Mouse (Mus musculus): ENCODE data around the gene Plod2. TPM values are rescaled to one million over a fixed set of nuclear protein-coding genes. Genes with fewer than 3 reads are reported as not detected.

The Plod2 gene
- total and polyA plus RNA-seq, 2 experiments from 2014 or later: 6.3 to 13.4 TPM

DNA sequence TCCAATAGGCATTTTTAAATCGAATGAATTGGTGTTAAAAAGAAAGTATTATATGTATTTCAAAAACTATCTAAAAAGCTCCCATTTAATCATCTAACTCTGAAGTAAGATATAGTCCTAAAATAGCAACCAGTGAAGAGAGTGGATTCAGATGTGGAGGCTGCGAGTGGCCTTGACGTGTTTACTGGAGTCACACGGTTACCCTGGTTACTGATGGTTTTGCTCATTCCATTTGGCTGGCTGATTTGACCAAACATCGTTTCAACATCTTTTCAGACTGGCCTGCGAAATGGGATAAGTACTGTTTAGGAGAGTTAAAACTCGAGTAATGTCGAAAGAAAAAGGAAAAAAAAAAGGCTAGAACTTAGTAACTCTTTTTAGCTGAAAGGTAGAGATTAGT, 71.2 kb downstream of the Plod2 start:
- no peak overlapping the region for H3K27ac ChIP-seq (ENCODE audit: low read depth, low read length)
- H3K27me3 ChIP-seq (ENCODE audit: insufficient read depth, low read length): no peaks in the 10 kb centered on the region
- ATAC-seq (ENCODE audit: low FRiP score): no peak
- H3K36me3 ChIP-seq (ENCODE audit: insufficient read depth, low read length): no peaks in the 10 kb centered on the region
- no peak overlapping the region for H3K4me2 ChIP-seq (ENCODE audit: low read depth, low read length, poor library complexity, severe bottlenecking)
- no peaks in the 10 kb centered on the region for H3K4me1 ChIP-seq (ENCODE audit: insufficient read depth, low read length)
- 74% methylated on average over 8 of the region's 8 CpGs for WGBS
- TF ChIP-seq CTCF (IDR thresholded peaks at IDR 0.05): no peak
- H3K9ac ChIP-seq (replicated peaks; ENCODE audit: low read length, poor library complexity, severe bottlenecking): no peak overlapping the region
- H3K9me3 ChIP-seq (ENCODE audit: low read length): no peaks in the 10 kb centered on the region
- no peak overlapping the region for H3K4me3 ChIP-seq (ENCODE audit: low read depth, low read length)
- peak; percentile 40 for DNase-seq (ENCODE audit: low spot score)

DNA sequence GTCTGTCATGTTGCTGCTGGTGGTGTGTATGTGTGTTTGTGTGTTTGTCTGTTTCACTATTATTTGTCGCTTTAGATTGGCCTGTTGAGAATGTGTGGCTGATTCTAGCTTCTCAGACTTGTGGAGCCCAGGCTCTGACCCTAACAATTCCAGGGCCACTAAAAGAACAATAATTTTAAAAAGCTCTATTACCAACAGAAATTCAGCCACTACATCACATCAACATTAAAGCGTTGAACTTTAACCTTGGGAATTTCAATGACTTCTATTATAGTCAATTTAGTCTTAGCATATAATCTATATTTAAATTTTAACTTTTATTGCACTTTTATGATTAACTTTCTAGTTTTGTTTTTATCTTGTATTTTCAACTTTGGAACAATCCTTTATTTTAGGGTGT, 74.4 kb downstream of the Plod2 start:
- DNase-seq (ENCODE audit: low spot score) (no peak), ATAC-seq (ENCODE audit: low FRiP score) (no peak)
- no peak for TF ChIP-seq CTCF (IDR thresholded peaks at IDR 0.05)
- Histone ChIP-seq H3K4me3 (ENCODE audit: low read depth, low read length) (no peak overlapping the region), H3K27me3 (ENCODE audit: insufficient read depth, low read length) (no peaks in the 10 kb centered on the region), H3K4me2 (ENCODE audit: low read depth, low read length, poor library complexity, severe bottlenecking) (no peak overlapping the region), H3K9ac (replicated peaks; ENCODE audit: low read length, poor library complexity, severe bottlenecking) (no peak overlapping the region), H3K27ac (ENCODE audit: low read depth, low read length) (no peak overlapping the region), H3K9me3 (ENCODE audit: low read length) (no peaks in the 10 kb centered on the region), H3K36me3 (ENCODE audit: insufficient read depth, low read length) (no peaks in the 10 kb centered on the region), H3K4me1 (ENCODE audit: insufficient read depth, low read length) (no peaks in the 10 kb centered on the region)
- 97% methylated on average over 2 of the region's 2 CpGs for WGBS

DNA sequence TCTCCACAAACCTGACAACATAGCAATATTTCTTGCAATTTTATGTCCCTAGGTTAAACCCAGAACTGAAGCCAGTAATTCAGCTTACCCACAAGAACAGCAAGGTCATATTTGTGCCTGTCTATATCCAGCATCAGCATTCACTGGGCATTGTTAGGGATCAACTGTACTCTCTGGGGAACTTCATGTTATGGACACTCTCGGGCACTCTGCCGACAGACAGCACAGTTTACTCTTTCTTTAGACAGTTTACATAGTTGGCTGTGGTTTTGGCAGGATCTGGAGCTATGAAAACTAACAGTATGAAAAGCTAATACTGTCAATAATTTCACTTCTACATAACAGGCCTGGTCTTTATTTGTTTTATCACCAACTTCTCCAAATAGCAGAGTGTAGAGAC, 75.4 kb downstream of the Plod2 start:
- DNase-seq (ENCODE audit: low spot score): no peak
- WGBS: 86% methylated on average over 2 of the region's 2 CpGs
- Histone ChIP-seq H3K9me3 (ENCODE audit: low read length) (no peaks in the 10 kb centered on the region), H3K4me1 (ENCODE audit: insufficient read depth, low read length) (no peaks in the 10 kb centered on the region), H3K27me3 (ENCODE audit: insufficient read depth, low read length) (no peaks in the 10 kb centered on the region), H3K4me2 (ENCODE audit: low read depth, low read length, poor library complexity, severe bottlenecking) (no peak overlapping the region), H3K9ac (replicated peaks; ENCODE audit: low read length, poor library complexity, severe bottlenecking) (no peak overlapping the region), H3K4me3 (ENCODE audit: low read depth, low read length) (no peak overlapping the region), H3K27ac (ENCODE audit: low read depth, low read length) (no peak overlapping the region), H3K36me3 (ENCODE audit: insufficient read depth, low read length) (no peaks in the 10 kb centered on the region)
- no peak for TF ChIP-seq CTCF (IDR thresholded peaks at IDR 0.05)
- ATAC-seq (ENCODE audit: low FRiP score): no peak

DNA sequence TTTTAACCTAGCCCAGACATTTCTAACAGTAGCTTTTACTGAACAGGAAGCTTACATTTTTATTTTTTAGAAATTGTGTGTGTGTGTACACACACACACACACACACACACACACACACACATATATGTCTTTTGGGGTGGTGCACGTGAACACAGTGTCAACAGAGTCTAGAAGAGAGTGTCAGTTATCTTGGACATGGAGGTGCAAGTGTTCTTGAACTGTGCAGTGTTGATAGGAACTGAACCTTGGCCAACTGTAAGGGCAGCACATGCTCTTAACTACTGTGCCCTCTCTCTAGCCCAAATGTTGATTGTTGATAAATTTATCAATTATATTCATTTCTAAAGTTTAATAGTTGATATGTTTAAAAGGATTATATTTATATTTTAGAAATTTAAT, 78.1 kb downstream of the Plod2 start:
- no peak overlapping the region for H3K27ac ChIP-seq (ENCODE audit: low read depth, low read length)
- no peak for ATAC-seq (ENCODE audit: low FRiP score)
- 72% methylated on average over 1 of the region's 1 CpGs for WGBS

DNA sequence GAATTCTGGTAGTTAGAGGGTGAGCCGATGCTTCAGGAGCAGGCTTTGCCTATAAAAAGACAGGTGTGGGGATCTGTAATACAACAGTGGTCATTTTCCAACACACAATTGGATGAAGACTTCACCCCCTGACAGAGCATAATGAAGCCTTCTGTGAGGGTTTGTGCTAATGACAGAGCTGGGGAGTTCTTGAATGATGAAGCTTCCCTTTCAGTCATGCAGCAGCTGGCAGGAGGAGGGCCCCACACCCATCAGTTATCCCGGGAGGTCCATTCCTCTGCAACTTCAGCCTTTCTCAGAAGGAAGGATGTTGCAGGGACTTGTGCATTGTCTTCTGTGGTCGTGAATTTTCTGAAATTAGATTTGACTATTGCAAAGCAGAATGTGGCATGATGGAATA, 79.2 kb downstream of the Plod2 start:
- no peaks in the 10 kb centered on the region for H3K4me1 ChIP-seq (ENCODE audit: insufficient read depth, low read length)
- H3K36me3 ChIP-seq (ENCODE audit: insufficient read depth, low read length): no peaks in the 10 kb centered on the region
- no peak overlapping the region for H3K27ac ChIP-seq (ENCODE audit: low read depth, low read length)
- H3K9ac ChIP-seq (replicated peaks; ENCODE audit: low read length, poor library complexity, severe bottlenecking): no peak overlapping the region
- H3K4me3 ChIP-seq (ENCODE audit: low read depth, low read length): no peak overlapping the region
- no peak overlapping the region for H3K4me2 ChIP-seq (ENCODE audit: low read depth, low read length, poor library complexity, severe bottlenecking)
- no peak for TF ChIP-seq CTCF (IDR thresholded peaks at IDR 0.05)
- WGBS: 68% methylated on average over 3 of the region's 3 CpGs
- no peaks in the 10 kb centered on the region for H3K27me3 ChIP-seq (ENCODE audit: insufficient read depth, low read length)
- no peak for ATAC-seq (ENCODE audit: low FRiP score)
- no peak for DNase-seq (ENCODE audit: low spot score)
- no peaks in the 10 kb centered on the region for H3K9me3 ChIP-seq (ENCODE audit: low read length)

More for the DNA sequence above, 78.1 kb downstream of the Plod2 start:
- no peak for DNase-seq (ENCODE audit: low spot score)
- Histone ChIP-seq H3K4me2 (ENCODE audit: low read depth, low read length, poor library complexity, severe bottlenecking) (no peak overlapping the region), H3K4me3 (ENCODE audit: low read depth, low read length) (no peak overlapping the region), H3K36me3 (ENCODE audit: insufficient read depth, low read length) (no peaks in the 10 kb centered on the region), H3K9ac (replicated peaks; ENCODE audit: low read length, poor library complexity, severe bottlenecking) (no peak overlapping the region), H3K9me3 (ENCODE audit: low read length) (no peaks in the 10 kb centered on the region), H3K27me3 (ENCODE audit: insufficient read depth, low read length) (no peaks in the 10 kb centered on the region), H3K4me1 (ENCODE audit: insufficient read depth, low read length) (no peaks in the 10 kb centered on the region)
- TF ChIP-seq CTCF (IDR thresholded peaks at IDR 0.05): no peak

DNA sequence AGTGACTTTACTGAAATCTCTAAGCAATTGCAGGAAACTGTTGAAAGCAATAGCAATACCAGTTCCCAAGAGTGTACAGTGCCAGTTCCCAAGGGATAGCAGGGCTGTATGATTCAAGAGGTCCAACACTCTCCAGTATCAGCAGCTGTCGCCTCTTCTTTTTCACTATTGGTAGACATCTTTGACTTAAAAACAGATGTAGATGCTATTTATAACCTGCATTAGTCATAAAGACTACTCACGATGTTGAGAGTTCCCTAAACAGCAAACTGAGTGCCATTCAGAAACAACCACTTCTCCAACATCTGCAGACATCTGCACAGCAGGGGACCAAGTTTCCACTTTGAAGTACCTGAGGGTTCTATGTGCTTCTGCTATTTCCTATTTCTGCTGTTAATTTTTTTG, 79.9 kb downstream of the Plod2 start:
- no peaks in the 10 kb centered on the region for H3K27me3 ChIP-seq (ENCODE audit: insufficient read depth, low read length)
- H3K9ac ChIP-seq (replicated peaks; ENCODE audit: low read length, poor library complexity, severe bottlenecking): no peak overlapping the region
- no peak overlapping the region for H3K27ac ChIP-seq (ENCODE audit: low read depth, low read length)
- no peak overlapping the region for H3K4me2 ChIP-seq (ENCODE audit: low read depth, low read length, poor library complexity, severe bottlenecking)
- ATAC-seq (ENCODE audit: low FRiP score) (no peak), DNase-seq (ENCODE audit: low spot score) (no peak)
- H3K4me3 ChIP-seq (ENCODE audit: low read depth, low read length): no peak overlapping the region
- no peaks in the 10 kb centered on the region for H3K4me1 ChIP-seq (ENCODE audit: insufficient read depth, low read length)
- H3K36me3 ChIP-seq (ENCODE audit: insufficient read depth, low read length): no peaks in the 10 kb centered on the region
- 75% methylated on average over 2 of the region's 2 CpGs for WGBS
- no peaks in the 10 kb centered on the region for H3K9me3 ChIP-seq (ENCODE audit: low read length)
- no peak for TF ChIP-seq CTCF (IDR thresholded peaks at IDR 0.05)

All from midbrain, postnatal 0 days (tissue).